Mouse (Mus musculus) kidney, adult 2 months (tissue): Measurements from ENCODE around the gene Hdgfl3.

Experiments
- CTCF ChIP-seq: fragments of 200-500 bp; conservative IDR thresholded peaks from 2 replicates; pipeline ENCODE4 v1.5.1; 2011; ENCODE audit warnings: low read depth, mild to moderate bottlenecking, control low read depth, low read length, moderate library complexity, mixed read lengths; ENCODE audit not compliant: insufficient read depth, insufficient read length
- POLR2A ChIP-seq: fragments of 200-500 bp; IDR thresholded peaks from one replicate; pipeline ENCODE4 v1.6.1; 2011; ENCODE audit warnings: low read depth, low read length, control low read depth

DNA sequence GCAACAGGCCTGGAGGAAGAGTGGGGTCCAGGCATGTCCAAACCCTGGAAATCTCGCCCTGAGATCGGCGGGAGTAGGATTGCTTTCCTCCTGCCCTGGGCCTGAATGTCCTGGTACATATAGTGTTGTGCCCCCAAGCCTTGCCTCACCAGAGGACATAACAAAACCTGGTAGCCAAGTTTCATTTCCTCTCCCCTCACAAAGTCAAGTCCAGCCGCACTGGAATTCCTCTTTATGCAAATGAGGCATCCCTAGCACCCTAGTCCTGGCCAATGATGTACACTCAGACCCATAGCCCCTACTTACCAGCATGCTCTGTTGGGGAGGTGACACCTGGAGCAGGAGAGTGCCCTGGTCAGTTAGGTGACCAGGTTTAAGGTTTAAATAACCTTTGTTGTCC, 78.1 kb downstream of the Hdgfl3 start:
- no peak for TF ChIP-seq CTCF
- no peak for TF ChIP-seq POLR2A
